Mouse (Mus musculus) hindbrain, embryonic 16.5 days (tissue): ENCODE measurements at regions not wholly inside any gene's neighbourhood (a gene's known extent, or its start where the extent isn't known, plus 50 kb on each side); places are given as distances from the start of the nearest gene placed in this dataset.
A peak's percentile ranks its signal among the peaks of the same experiment; 100 is the strongest.

Source experiments
- ATAC-seq: fragments of 200-750 bp; cut with Nextera tagmentation; 2 replicates; pipeline ENCODE4 v1.8.0; 2017; ENCODE audit warnings: moderate TSS enrichment, moderate library complexity
- H3K27ac ChIP-seq: fragments of 300-500 bp; sonication (generic); 2 replicates; pipeline ENCODE4 v1.5.1; 2014; ENCODE audit warnings: low read depth, mild to moderate bottlenecking, control low read depth, low read length, moderate library complexity
- H3K27me3 ChIP-seq: fragments of 300-500 bp; sonication (generic); replicated peaks from 2 replicates; pipeline ENCODE4 v1.6.1; 2014; ENCODE audit warnings: low read length; ENCODE audit not compliant: control insufficient read depth, insufficient read depth
- H3K36me3 ChIP-seq: fragments of 300-500 bp; sonication (generic); 2 replicates; pipeline ENCODE4 v1.6.1; 2014; ENCODE audit warnings: mild to moderate bottlenecking, low read length, moderate library complexity, mixed read lengths; ENCODE audit not compliant: control insufficient read depth, insufficient read depth
- H3K4me1 ChIP-seq: fragments of 300-500 bp; sonication (generic); 2 replicates; pipeline ENCODE4 v1.6.1; 2014; ENCODE audit warnings: low read depth, low read length; ENCODE audit not compliant: control insufficient read depth, insufficient read depth
- H3K4me2 ChIP-seq: fragments of 300-500 bp; sonication (generic); 2 replicates; pipeline ENCODE4 v1.6.1; 2014; ENCODE audit warnings: mild to moderate bottlenecking, low read length, control low read depth, moderate library complexity
- H3K4me3 ChIP-seq: fragments of 300-500 bp; sonication (generic); 2 replicates; pipeline ENCODE4 v1.5.1; 2014; ENCODE audit warnings: mild to moderate bottlenecking, low read length, control low read depth, moderate library complexity
- H3K9ac ChIP-seq: fragments of 300-500 bp; sonication (generic); 2 replicates; pipeline ENCODE4 v1.6.1; 2014; ENCODE audit warnings: low read depth, mild to moderate bottlenecking, control low read depth, low read length, moderate library complexity
- H3K9me3 ChIP-seq: fragments of 300-500 bp; sonication (generic); 2 replicates; pipeline ENCODE4 v1.6.1; 2014; ENCODE audit warnings: mild to moderate bottlenecking, low read length, moderate library complexity; ENCODE audit not compliant: control insufficient read depth
- WGBS: fragments of 180-500 bp; shearing (Covaris S2); extraction: QIAGEN DNeasy Blood & Tissue Kit; methylation state at CpG from one replicate; pipeline ENCODE4 v1.1.7; 2014; 5-methylcytosine and 5-hydroxymethylcytosine counted together

GRCm38 (mm10) chr12:49732351-49732750 lies 347.4 kb downstream of the Gm43517 start:
- no peak overlapping the region for H3K27ac ChIP-seq
- H3K9me3 ChIP-seq: no peaks in the 10 kb centered on the region
- no peaks in the 10 kb centered on the region for H3K4me1 ChIP-seq
- no peaks in the 10 kb centered on the region for H3K36me3 ChIP-seq
- H3K9ac ChIP-seq: no peak overlapping the region
- no peaks in the 10 kb centered on the region for H3K27me3 ChIP-seq
- H3K4me2 ChIP-seq: no peak overlapping the region
- no peak overlapping the region for H3K4me3 ChIP-seq
- no peak for ATAC-seq

GRCm38 (mm10) chr12:49737100-49737499 lies 352.1 kb downstream of the Gm43517 start:
- H3K27ac ChIP-seq: no peak overlapping the region
- H3K27me3 ChIP-seq: no peaks in the 10 kb centered on the region
- 69% methylated on average over 4 of the region's 4 CpGs for WGBS
- H3K4me2 ChIP-seq: no peak overlapping the region
- no peak overlapping the region for H3K4me3 ChIP-seq
- no peak for ATAC-seq
- no peaks in the 10 kb centered on the region for H3K9me3 ChIP-seq
- no peak overlapping the region for H3K9ac ChIP-seq
- H3K4me1 ChIP-seq: no peaks in the 10 kb centered on the region
- no peaks in the 10 kb centered on the region for H3K36me3 ChIP-seq

GRCm38 (mm10) chr12:49739960-49740740 lies 355.2 kb downstream of the Gm43517 start:
- no peaks in the 10 kb centered on the region for H3K9me3 ChIP-seq
- H3K4me1 ChIP-seq: no peaks in the 10 kb centered on the region
- no peak for ATAC-seq
- H3K4me2 ChIP-seq: no peak overlapping the region
- no peaks in the 10 kb centered on the region for H3K27me3 ChIP-seq
- no peak overlapping the region for H3K27ac ChIP-seq
- no peak overlapping the region for H3K9ac ChIP-seq
- H3K36me3 ChIP-seq: no peaks in the 10 kb centered on the region
- 79% methylated on average over 12 of the region's 12 CpGs for WGBS
- no peak overlapping the region for H3K4me3 ChIP-seq

- H3K4me3 ChIP-seq: no peak overlapping the region
- H3K4me1 ChIP-seq: no peaks in the 10 kb centered on the region
- no peak overlapping the region for H3K9ac ChIP-seq
- H3K4me2 ChIP-seq: no peak overlapping the region
- no peak overlapping the region for H3K27ac ChIP-seq
- 90% methylated on average over 2 of the region's 2 CpGs for WGBS
- H3K9me3 ChIP-seq: no peaks in the 10 kb centered on the region
- ATAC-seq: no peak
- H3K27me3 ChIP-seq: no peaks in the 10 kb centered on the region
- H3K36me3 ChIP-seq: no peaks in the 10 kb centered on the region
Observed at GRCm38 (mm10) chr12:49743402-49743801, 358.4 kb downstream of the Gm43517 start.

GRCm38 (mm10) chr12:49747081-49747480 lies 362.1 kb downstream of the Gm43517 start:
- WGBS: 59% methylated on average over 2 of the region's 2 CpGs
- no peaks in the 10 kb centered on the region for H3K4me1 ChIP-seq
- no peak for ATAC-seq
- H3K4me3 ChIP-seq: no peak overlapping the region
- no peak overlapping the region for H3K4me2 ChIP-seq
- H3K27ac ChIP-seq: no peak overlapping the region
- H3K36me3 ChIP-seq: no peaks in the 10 kb centered on the region
- H3K9ac ChIP-seq: no peak overlapping the region
- H3K9me3 ChIP-seq: no peaks in the 10 kb centered on the region
- no peaks in the 10 kb centered on the region for H3K27me3 ChIP-seq

GRCm38 (mm10) chr12:49758391-49758790 lies 373.4 kb downstream of the Gm43517 start:
- no peak overlapping the region for H3K4me3 ChIP-seq
- no peak overlapping the region for H3K4me2 ChIP-seq
- no peak overlapping the region for H3K9ac ChIP-seq
- 78% methylated on average over 4 of the region's 4 CpGs for WGBS
- no peaks in the 10 kb centered on the region for H3K9me3 ChIP-seq
- H3K27ac ChIP-seq: no peak overlapping the region
- no peaks in the 10 kb centered on the region for H3K36me3 ChIP-seq
- H3K4me1 ChIP-seq: no peaks in the 10 kb centered on the region
- no peaks in the 10 kb centered on the region for H3K27me3 ChIP-seq
- ATAC-seq: no peak

- H3K27ac ChIP-seq: no peak overlapping the region
- no peak overlapping the region for H3K9ac ChIP-seq
- no peak for ATAC-seq
- H3K36me3 ChIP-seq: no peaks in the 10 kb centered on the region
- no peaks in the 10 kb centered on the region for H3K4me1 ChIP-seq
- no peak overlapping the region for H3K4me2 ChIP-seq
- no peak overlapping the region for H3K4me3 ChIP-seq
- WGBS: 77% methylated on average over 2 of the region's 2 CpGs
- no peaks in the 10 kb centered on the region for H3K9me3 ChIP-seq
- H3K27me3 ChIP-seq: no peaks in the 10 kb centered on the region
Observed at GRCm38 (mm10) chr12:49764541-49764940, 379.6 kb downstream of the Gm43517 start.

- 70% methylated on average over 1 of the region's 1 CpGs for WGBS
- no peaks in the 10 kb centered on the region for H3K4me1 ChIP-seq
- H3K27me3 ChIP-seq: no peaks in the 10 kb centered on the region
- ATAC-seq: no peak
- H3K4me3 ChIP-seq: no peak overlapping the region
- no peaks in the 10 kb centered on the region for H3K36me3 ChIP-seq
- H3K27ac ChIP-seq: no peak overlapping the region
- H3K4me2 ChIP-seq: no peak overlapping the region
- H3K9me3 ChIP-seq: no peaks in the 10 kb centered on the region
- no peak overlapping the region for H3K9ac ChIP-seq
Observed at GRCm38 (mm10) chr12:49808341-49808740, 423.4 kb downstream of the Gm43517 start.

GRCm38 (mm10) chr12:49814653-49815052 lies 429.7 kb downstream of the Gm43517 start:
- no peaks in the 10 kb centered on the region for H3K9me3 ChIP-seq
- WGBS: 11% methylated on average over 3 of the region's 3 CpGs
- H3K36me3 ChIP-seq: no peaks in the 10 kb centered on the region
- peak; percentile 48; the same call in 1 of the 2 replicates for ATAC-seq
- no peak overlapping the region for H3K27ac ChIP-seq
- no peak overlapping the region for H3K9ac ChIP-seq
- H3K27me3 ChIP-seq: no peaks in the 10 kb centered on the region
- no peaks in the 10 kb centered on the region; the same call in 1 of the 2 replicates for H3K4me1 ChIP-seq
- no peak overlapping the region for H3K4me3 ChIP-seq
- no peak overlapping the region for H3K4me2 ChIP-seq
